Mouse (Mus musculus): ENCODE measurements at regions not wholly inside any gene's neighbourhood (a gene's known extent, or its start where the extent isn't known, plus 50 kb on each side); places are given as distances from the start of the nearest gene placed in this dataset.
A peak's percentile ranks its signal among the peaks of the same experiment; 100 is the strongest.

DNA sequence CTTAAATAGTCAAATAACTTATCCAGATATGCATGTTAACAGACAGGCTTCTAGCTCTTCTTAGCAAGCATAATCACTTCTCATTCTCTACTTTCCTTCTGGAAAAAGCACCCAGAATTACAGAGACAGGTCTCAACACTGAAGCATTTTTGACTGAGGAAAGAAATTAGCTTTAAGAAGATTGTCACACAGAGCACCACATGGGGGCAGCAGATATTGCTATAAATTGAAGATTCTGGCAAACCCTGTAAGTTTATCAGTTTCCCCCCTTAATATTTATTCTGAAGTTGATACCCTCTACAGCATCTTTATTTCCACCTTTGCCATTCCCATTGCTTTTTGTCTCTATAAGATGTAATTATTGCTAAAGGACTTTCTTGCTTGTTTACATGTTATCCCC lies 83.4 kb upstream of the Lrrc4c start:
- DNase-seq (ENCODE audit: low spot score) = peak; percentile 6
- Histone ChIP-seq H3K4me2 (ENCODE audit: low read depth, low read length) (no peak overlapping the region), H3K27ac (replicated peaks; ENCODE audit: low read depth, low read length) (no peak overlapping the region), H3K9ac (ENCODE audit: low read depth, low read length) (no peak overlapping the region), H3K36me3 (ENCODE audit: control insufficient read depth, insufficient read depth, low read length) (no peaks in the 10 kb centered on the region), H3K9me3 (ENCODE audit: control insufficient read depth, low read length) (no peaks in the 10 kb centered on the region), H3K4me3 (ENCODE audit: low read depth, low read length) (no peak overlapping the region), H3K4me1 (ENCODE audit: control insufficient read depth, insufficient read depth, low read length) (no peaks in the 10 kb centered on the region), H3K27me3 (replicated peaks; ENCODE audit: control insufficient read depth, insufficient read depth, low read length) (no peaks in the 10 kb centered on the region)
- no peak for ATAC-seq (ENCODE audit: low read depth)

DNA sequence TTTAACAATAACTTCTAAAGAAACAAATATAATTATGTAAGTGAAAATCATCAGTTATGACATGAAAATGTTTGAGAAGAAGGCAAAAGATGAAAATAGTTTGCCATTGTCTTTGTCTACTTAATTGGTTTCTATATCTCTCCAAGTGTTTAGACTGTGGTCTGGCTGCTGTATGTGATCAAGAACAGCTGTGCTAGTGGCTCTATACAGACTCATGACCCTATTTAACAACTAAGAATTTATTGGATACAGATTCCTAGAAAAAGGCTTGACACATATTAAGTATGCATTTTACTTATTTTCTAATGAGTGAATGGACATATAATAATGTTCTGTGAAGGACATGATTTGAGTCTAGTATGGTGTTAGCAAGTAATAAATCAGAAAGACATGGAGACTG lies 78.7 kb upstream of the Lrrc4c start:
- no peaks in the 10 kb centered on the region for H3K27me3 ChIP-seq (replicated peaks; ENCODE audit: control insufficient read depth, insufficient read depth, low read length)
- no peak for DNase-seq (ENCODE audit: low spot score)
- no peaks in the 10 kb centered on the region for H3K36me3 ChIP-seq (ENCODE audit: control insufficient read depth, insufficient read depth, low read length)
- ATAC-seq (ENCODE audit: low read depth) = no peak
- no peak overlapping the region for H3K4me2 ChIP-seq (ENCODE audit: low read depth, low read length)
- no peak overlapping the region for H3K4me3 ChIP-seq (ENCODE audit: low read depth, low read length)
- H3K4me1 ChIP-seq (ENCODE audit: control insufficient read depth, insufficient read depth, low read length) = no peaks in the 10 kb centered on the region
- no peak overlapping the region for H3K27ac ChIP-seq (replicated peaks; ENCODE audit: low read depth, low read length)
- no peaks in the 10 kb centered on the region for H3K9me3 ChIP-seq (ENCODE audit: control insufficient read depth, low read length)
- H3K9ac ChIP-seq (ENCODE audit: low read depth, low read length) = no peak overlapping the region

DNA sequence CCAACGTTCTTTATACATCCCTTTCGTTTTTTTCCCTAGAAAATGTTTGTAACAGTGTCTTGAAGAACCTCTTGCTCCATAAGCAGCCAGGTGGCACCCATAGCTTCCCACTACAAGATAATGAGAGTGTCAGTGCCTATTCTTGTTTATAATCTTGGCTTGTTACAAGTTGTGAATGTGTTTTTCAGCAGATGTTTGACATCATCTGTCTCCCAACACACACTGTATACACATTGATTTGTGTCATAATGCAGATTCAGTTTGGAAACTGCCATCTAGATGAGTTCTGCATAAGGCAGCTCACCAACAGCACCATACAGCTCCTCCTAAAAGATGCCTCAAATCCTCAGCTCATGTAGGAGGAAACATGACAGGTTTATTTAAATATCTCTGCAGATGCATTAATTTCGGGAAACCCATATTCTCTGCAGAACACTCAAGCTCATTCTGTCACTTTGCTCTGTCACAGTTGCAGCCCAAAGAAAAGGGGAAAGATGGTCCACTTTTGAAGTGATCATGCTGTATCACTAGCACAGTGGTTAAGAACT lies 77.4 kb upstream of the Lrrc4c start:
- Histone ChIP-seq H3K9me3 (ENCODE audit: control insufficient read depth, low read length) (no peaks in the 10 kb centered on the region), H3K27ac (replicated peaks; ENCODE audit: low read depth, low read length) (no peak overlapping the region), H3K36me3 (ENCODE audit: control insufficient read depth, insufficient read depth, low read length) (no peaks in the 10 kb centered on the region), H3K4me3 (ENCODE audit: low read depth, low read length) (no peak overlapping the region), H3K4me1 (ENCODE audit: control insufficient read depth, insufficient read depth, low read length) (no peaks in the 10 kb centered on the region), H3K27me3 (replicated peaks; ENCODE audit: control insufficient read depth, insufficient read depth, low read length) (no peaks in the 10 kb centered on the region), H3K4me2 (ENCODE audit: low read depth, low read length) (no peak overlapping the region), H3K9ac (ENCODE audit: low read depth, low read length) (no peak overlapping the region)
- 84% methylated on average over 3 of the region's 3 CpGs for WGBS
- no peak for DNase-seq (ENCODE audit: low spot score)
- ATAC-seq (ENCODE audit: low read depth) = no peak

DNA sequence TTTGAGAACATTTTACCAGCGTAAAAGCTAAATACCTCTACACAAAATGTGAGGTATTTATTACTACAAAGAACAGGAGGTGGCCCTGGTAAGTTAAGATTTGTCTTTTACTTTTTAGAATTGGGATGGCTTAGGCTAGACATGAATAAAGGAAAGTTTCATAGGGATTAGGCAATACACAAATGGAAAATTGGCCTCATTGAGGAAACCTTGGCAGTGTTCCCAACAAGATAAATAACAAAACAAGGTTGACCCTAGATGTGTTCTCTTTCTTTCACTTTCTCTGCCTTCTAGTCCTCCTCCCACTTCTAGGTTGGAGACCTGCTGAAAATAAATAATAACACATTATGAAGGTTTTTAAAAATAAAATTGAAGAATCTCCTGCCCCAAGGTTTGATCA lies 64.3 kb upstream of the Lrrc4c start:
- no peak for ATAC-seq (ENCODE audit: low read depth)
- H3K9me3 ChIP-seq (ENCODE audit: control insufficient read depth, low read length) = no peaks in the 10 kb centered on the region; the same call in 1 of the 2 replicates
- H3K27ac ChIP-seq (replicated peaks; ENCODE audit: low read depth, low read length) = no peak overlapping the region
- no peak overlapping the region for H3K9ac ChIP-seq (ENCODE audit: low read depth, low read length)
- 83% methylated on average over 1 of the region's 1 CpGs for WGBS
- no peaks in the 10 kb centered on the region for H3K27me3 ChIP-seq (replicated peaks; ENCODE audit: control insufficient read depth, insufficient read depth, low read length)
- DNase-seq (ENCODE audit: low spot score) = no peak
- H3K4me1 ChIP-seq (ENCODE audit: control insufficient read depth, insufficient read depth, low read length) = no peaks in the 10 kb centered on the region
- no peaks in the 10 kb centered on the region for H3K36me3 ChIP-seq (ENCODE audit: control insufficient read depth, insufficient read depth, low read length)
- no peak overlapping the region for H3K4me2 ChIP-seq (ENCODE audit: low read depth, low read length)
- no peak overlapping the region for H3K4me3 ChIP-seq (ENCODE audit: low read depth, low read length)

DNA sequence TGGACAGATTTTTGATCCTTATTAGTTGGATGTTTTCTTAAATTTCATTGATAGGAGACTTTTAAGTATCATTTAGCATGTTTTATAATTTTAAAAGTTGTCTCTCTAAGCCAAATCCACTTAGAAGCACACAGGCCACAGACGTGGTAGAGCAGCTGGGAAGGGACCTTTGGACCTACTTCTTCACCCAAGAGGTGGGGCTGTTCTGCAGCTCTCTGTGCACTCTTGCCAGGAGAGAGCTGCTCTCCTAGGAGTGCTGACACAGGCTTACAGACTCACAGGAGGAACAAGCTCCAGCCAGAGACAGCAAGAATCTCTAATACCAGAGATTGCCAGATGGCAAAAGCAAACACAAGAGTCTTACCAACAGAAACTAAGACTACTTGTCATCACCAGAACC lies 61.5 kb upstream of the Lrrc4c start:
- no peak overlapping the region for H3K27ac ChIP-seq (replicated peaks; ENCODE audit: low read depth, low read length)
- no peak for DNase-seq (ENCODE audit: low spot score)
- H3K27me3 ChIP-seq (replicated peaks; ENCODE audit: control insufficient read depth, insufficient read depth, low read length) = no peaks in the 10 kb centered on the region
- no peak overlapping the region for H3K4me2 ChIP-seq (ENCODE audit: low read depth, low read length)
- H3K4me1 ChIP-seq (ENCODE audit: control insufficient read depth, insufficient read depth, low read length) = no peaks in the 10 kb centered on the region
- H3K4me3 ChIP-seq (ENCODE audit: low read depth, low read length) = no peak overlapping the region
- 45% methylated on average over 1 of the region's 1 CpGs for WGBS
- no peak overlapping the region for H3K9ac ChIP-seq (ENCODE audit: low read depth, low read length)
- no peaks in the 10 kb centered on the region for H3K36me3 ChIP-seq (ENCODE audit: control insufficient read depth, insufficient read depth, low read length)
- H3K9me3 ChIP-seq (ENCODE audit: control insufficient read depth, low read length) = no peaks in the 10 kb centered on the region; the same call in 1 of the 2 replicates
- ATAC-seq (ENCODE audit: low read depth) = no peak

Data from embryonic facial prominence, embryonic 14.5 days (tissue).